In genomic region chr9:106684918-106685248, GRCm38 (mm10) we compare ENCODE assay signal across 8 mouse cellular contexts. TPM values are rescaled to one million over a fixed set of nuclear protein-coding genes. Genes with fewer than 3 reads are reported as not detected.
DNase-seq lines count a peak whose midpoint lies in the region; ATAC-seq and TF ChIP-seq lines count a peak whose summit lies in the region.

No protein-coding gene starts in this region.

- peak; percentile 23 for ATAC-seq in lung, embryonic 14.5 days (ENCODE audit: insufficient read depth)
- ATAC-seq in embryonic facial prominence, embryonic 11.5 days (replicated peaks; ENCODE audit: insufficient number of reproducible peaks, low FRiP score, low TSS enrichment, low read depth), result no peak
- ATAC-seq in hindbrain, embryonic 11.5 days (ENCODE audit: low FRiP score), result peak; percentile 15; the same call in 1 of the 2 replicates

- WGBS in lung, embryonic 14.5 days, result 1% methylated on average over 14 of the region's 14 CpGs
- 3% methylated on average over 14 of the region's 14 CpGs for WGBS in embryonic facial prominence, embryonic 11.5 days
- WGBS in hindbrain, embryonic 11.5 days, result 5% methylated on average over 11 of the region's 14 CpGs
- 1% methylated on average over 14 of the region's 14 CpGs for WGBS in macrophage (ENCODE audit: missing documents)

- TF ChIP-seq CTCF in lung, embryonic 14.5 days (IDR thresholded peaks at IDR 0.05; ENCODE audit: low read depth), result no peak

- no peak overlapping the region for H3K27ac ChIP-seq in lung, embryonic 14.5 days (ENCODE audit: low read depth)
- no peak overlapping the region for H3K27ac ChIP-seq in embryonic facial prominence, embryonic 11.5 days (replicated peaks; ENCODE audit: low read depth, low read length)
- H3K27ac ChIP-seq in hindbrain, embryonic 11.5 days (ENCODE audit: low read depth, low read length), result no peak overlapping the region
- peak overlapping the region; percentile 46 for H3K27ac ChIP-seq in macrophage

- intact Hi-C loops in left cerebral cortex, postnatal 25 days (cut with DNase I), result no loop called here

- H3K4me3 ChIP-seq in lung, embryonic 14.5 days (ENCODE audit: low read depth, low read length), result peak overlapping the region; percentile 78
- peak overlapping the region; percentile 60 for H3K4me3 ChIP-seq in embryonic facial prominence, embryonic 11.5 days (ENCODE audit: low read depth, low read length)
- H3K4me3 ChIP-seq in hindbrain, embryonic 11.5 days (ENCODE audit: low read depth, low read length), result peak overlapping the region; percentile 78
- peak overlapping the region; percentile 77 for H3K4me3 ChIP-seq in macrophage (ENCODE audit: inconsistent target)

- H3K9ac ChIP-seq in lung, embryonic 14.5 days, result peak overlapping the region; percentile 82
- peak overlapping the region; percentile 65 for H3K9ac ChIP-seq in embryonic facial prominence, embryonic 11.5 days (replicated peaks; ENCODE audit: low read length)
- peak overlapping the region; percentile 69 for H3K9ac ChIP-seq in hindbrain, embryonic 11.5 days (ENCODE audit: low read depth, low read length)

- H3K27me3 ChIP-seq in lung, embryonic 14.5 days (ENCODE audit: insufficient read depth, low read length), result no peaks in the 10 kb centered on the region
- no peaks in the 10 kb centered on the region for H3K27me3 ChIP-seq in embryonic facial prominence, embryonic 11.5 days (ENCODE audit: control insufficient read depth, insufficient read depth, low read length)
- H3K27me3 ChIP-seq in hindbrain, embryonic 11.5 days (ENCODE audit: control insufficient read depth, insufficient read depth, low read length), result no peaks in the 10 kb centered on the region

- peaks cover 12% of the 10 kb centered on the region; the same call in 1 of the 2 replicates for H3K36me3 ChIP-seq in lung, embryonic 14.5 days (ENCODE audit: insufficient read depth)
- peaks cover 3% of the 10 kb centered on the region for H3K36me3 ChIP-seq in embryonic facial prominence, embryonic 11.5 days (replicated peaks; ENCODE audit: control insufficient read depth, insufficient read depth, low read depth, low read length)
- 0 out of 2 replicates have a peak, but pooled peaks cover 2% of the 10 kb centered on the region for H3K36me3 ChIP-seq in hindbrain, embryonic 11.5 days (ENCODE audit: control insufficient read depth, insufficient read depth, low read length)
- H3K36me3 ChIP-seq in macrophage (ENCODE audit: inconsistent target), result peaks cover 24% of the 10 kb centered on the region

- peak overlapping the region; percentile 85 for H3K4me2 ChIP-seq in lung, embryonic 14.5 days
- peak overlapping the region; percentile 94 for H3K4me2 ChIP-seq in embryonic facial prominence, embryonic 11.5 days (ENCODE audit: low read depth, low read length)
- H3K4me2 ChIP-seq in hindbrain, embryonic 11.5 days (replicated peaks; ENCODE audit: low read depth, low read length), result peak overlapping the region; percentile 95

- no peak for DNase-seq in lung, embryonic 14.5 days
- no peak for DNase-seq in lung, postnatal 25 days (ENCODE audit: low spot score)
- DNase-seq in embryonic facial prominence, embryonic 11.5 days (ENCODE audit: low spot score), result peak; percentile 2
- no peak for DNase-seq in hindbrain, embryonic 11.5 days (ENCODE audit: low spot score)
- no peak for DNase-seq in layer of hippocampus, adult 9-10 months (ENCODE audit: low spot score)
- no peak for DNase-seq in spleen, postnatal 4 days (ENCODE audit: low spot score in 2 of 2)
- no peak for DNase-seq in left cerebral cortex, postnatal 25 days (ENCODE audit: low spot score in 2 of 2)

- H3K9me3 ChIP-seq in lung, embryonic 14.5 days (ENCODE audit: low read depth, low read length), result no peaks in the 10 kb centered on the region
- no peaks in the 10 kb centered on the region for H3K9me3 ChIP-seq in embryonic facial prominence, embryonic 11.5 days (replicated peaks; ENCODE audit: control insufficient read depth, low read length)
- no peaks in the 10 kb centered on the region for H3K9me3 ChIP-seq in hindbrain, embryonic 11.5 days (ENCODE audit: control insufficient read depth, low read length)

- H3K4me1 ChIP-seq in lung, embryonic 14.5 days (ENCODE audit: insufficient read depth), result no peaks in the 10 kb centered on the region; the same call in 1 of the 2 replicates
- H3K4me1 ChIP-seq in embryonic facial prominence, embryonic 11.5 days (ENCODE audit: control insufficient read depth, insufficient read depth, low read length), result peaks cover 3% of the 10 kb centered on the region; the same call in 1 of the 2 replicates
- peaks cover 2% of the 10 kb centered on the region; the same call in 1 of the 2 replicates for H3K4me1 ChIP-seq in hindbrain, embryonic 11.5 days (replicated peaks; ENCODE audit: control insufficient read depth, insufficient read depth, low read length)

- H3K79me2 ChIP-seq in macrophage (ENCODE audit: inconsistent target), result peaks cover 22% of the 10 kb centered on the region

RNA-seq across cellular contexts. Expression of gene Tex264, which starts 0.8 kb away (rescaled TPM):
- polyA plus RNA-seq in lung, embryonic 14.5 days (2014; fragmentation: Nextera tagmentation; extraction: Ambion mirVana), result 41.3 and 47.8 TPM in 2 replicates
- polyA plus RNA-seq in embryonic facial prominence, embryonic 11.5 days (2014; fragmentation: Nextera tagmentation; extraction: Ambion mirVana), result 32.1 and 32.4 TPM in 2 replicates
- 28.1 and 30.0 TPM in 2 replicates for polyA plus RNA-seq in hindbrain, embryonic 11.5 days (2014; fragmentation: Nextera tagmentation; extraction: Ambion mirVana)
- 10 to 100 TPM; 17.3 to 57.1 (median 36.4) TPM for total RNA-seq in macrophage (2018; cell fraction: chromatin; rRNA removed)
- 100 to 1,000 TPM in 17 of 26 experiments, 10 to 100 TPM in 9; 85.1 to 148 (median 105) TPM for total RNA-seq in macrophage (2018; cell fraction: cytosol; rRNA removed)
- total RNA-seq in macrophage (2018; cell fraction: nucleus; rRNA removed), result 10 to 100 TPM; 30.0 to 85.3 (median 59.7) TPM
- 89.8 to 109 TPM (median 91.7 TPM) in 3 replicates for polyA plus RNA-seq in macrophage (2018)
- 100 to 1,000 TPM in 1 of 2 experiments, 10 to 100 TPM in 1; 96.3 to 106 TPM for total RNA-seq in left cerebral cortex, postnatal 25 days (2021)

RNA-seq across cellular contexts. Expression of gene Grm2, which starts 29.0 kb away (rescaled TPM):
- not detected in 2 replicates for polyA plus RNA-seq in lung, embryonic 14.5 days (2014; fragmentation: Nextera tagmentation; extraction: Ambion mirVana)
- polyA plus RNA-seq in embryonic facial prominence, embryonic 11.5 days (2014; fragmentation: Nextera tagmentation; extraction: Ambion mirVana), result 3.6 TPM in 2 replicates
- polyA plus RNA-seq in hindbrain, embryonic 11.5 days (2014; fragmentation: Nextera tagmentation; extraction: Ambion mirVana), result 9.5 and 9.7 TPM in 2 replicates
- total RNA-seq in macrophage (2018; cell fraction: chromatin; rRNA removed), result under 1 TPM in 1 of 26 experiments, not detected in 25; 0.41 TPM
- total RNA-seq in macrophage (2018; cell fraction: cytosol; rRNA removed), result not detected
- not detected for total RNA-seq in macrophage (2018; cell fraction: nucleus; rRNA removed)
- polyA plus RNA-seq in macrophage (2018), result not detected in 3 replicates
- 10 to 100 TPM; 54.6 to 56.2 TPM for total RNA-seq in left cerebral cortex, postnatal 25 days (2021)

RNA-seq across cellular contexts. Expression of gene Iqcf6, which starts 58.5 kb away (rescaled TPM):
- not detected in 2 replicates for polyA plus RNA-seq in lung, embryonic 14.5 days (2014; fragmentation: Nextera tagmentation; extraction: Ambion mirVana)
- polyA plus RNA-seq in embryonic facial prominence, embryonic 11.5 days (2014; fragmentation: Nextera tagmentation; extraction: Ambion mirVana), result not detected in 2 replicates
- not detected in 2 replicates for polyA plus RNA-seq in hindbrain, embryonic 11.5 days (2014; fragmentation: Nextera tagmentation; extraction: Ambion mirVana)
- total RNA-seq in macrophage (2018; cell fraction: chromatin; rRNA removed), result not detected
- total RNA-seq in macrophage (2018; cell fraction: cytosol; rRNA removed), result not detected
- not detected for total RNA-seq in macrophage (2018; cell fraction: nucleus; rRNA removed)
- polyA plus RNA-seq in macrophage (2018), result not detected in 3 replicates
- not detected for total RNA-seq in left cerebral cortex, postnatal 25 days (2021)
